Mouse (Mus musculus) kidney, postnatal 25 days (tissue): ENCODE measurements around the gene Son.

Source experiments
- DNase-seq, 2 experiments: peaks; one replicate each; pipeline ENCODE4 v3.0.0; 2021; ENCODE audit warnings: mixed read lengths in 2 of 2

Gene Son

DNA sequence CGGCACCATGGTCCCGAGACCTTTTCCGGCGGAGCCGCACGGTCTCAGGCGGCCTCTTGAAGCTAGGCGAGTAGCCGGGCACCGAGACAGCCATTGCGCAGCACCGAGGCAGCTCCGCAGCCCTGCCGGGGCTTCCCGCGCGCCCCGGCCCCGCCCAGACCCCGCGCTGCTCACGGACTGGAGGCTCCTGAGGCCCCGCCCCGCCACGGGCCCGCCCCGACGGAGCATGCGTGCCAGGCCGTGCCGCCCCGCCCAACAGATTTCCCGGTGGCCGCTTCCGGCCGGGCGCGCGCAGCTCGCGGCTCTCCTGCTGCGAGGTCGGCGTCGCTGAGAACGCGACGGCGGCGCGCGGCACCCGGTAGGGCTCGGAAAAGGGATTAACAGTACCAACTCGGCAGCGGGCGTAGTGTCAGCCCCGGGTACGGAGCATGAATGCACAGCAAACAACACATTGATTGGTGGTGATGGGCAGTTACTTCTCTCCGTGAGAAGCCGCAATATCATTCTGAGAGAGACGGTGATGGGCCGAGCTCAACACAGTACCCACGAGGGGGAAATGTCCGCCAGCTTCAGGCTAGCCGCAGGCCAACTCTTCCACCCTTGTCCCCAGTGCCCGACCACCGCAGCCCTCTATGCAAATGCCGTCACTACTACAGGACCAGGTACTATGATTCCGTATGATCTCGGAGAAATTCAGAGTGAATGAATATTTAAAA, 41.5 kb downstream of the Son start, which contains the start of gene Donson:
Gene Donson, minus strand, starts transcription at position 152 of the 716 bp plus-strand sequence.
- peak; percentile 96 to 97 for DNase-seq

DNA sequence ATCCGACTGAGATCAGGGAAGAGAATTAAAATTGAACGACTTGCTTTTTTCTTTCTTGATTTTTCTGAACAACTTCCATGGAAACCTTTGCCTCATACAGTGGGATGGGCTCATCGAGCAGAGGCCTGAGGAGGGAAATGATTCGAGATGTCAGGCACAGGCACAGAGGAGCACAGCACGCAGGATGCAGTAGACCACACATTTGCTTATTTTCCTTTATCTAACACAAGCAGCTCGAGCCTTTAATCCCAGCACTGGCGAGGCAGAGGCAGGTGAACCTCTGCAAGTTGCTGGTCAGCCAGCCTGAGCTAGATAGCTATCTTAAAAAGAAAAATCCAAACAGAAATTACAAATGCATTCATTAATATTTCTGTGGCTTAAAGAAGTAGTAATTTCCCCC, 42.5 kb downstream of the Son start:
- no peak for DNase-seq

DNA sequence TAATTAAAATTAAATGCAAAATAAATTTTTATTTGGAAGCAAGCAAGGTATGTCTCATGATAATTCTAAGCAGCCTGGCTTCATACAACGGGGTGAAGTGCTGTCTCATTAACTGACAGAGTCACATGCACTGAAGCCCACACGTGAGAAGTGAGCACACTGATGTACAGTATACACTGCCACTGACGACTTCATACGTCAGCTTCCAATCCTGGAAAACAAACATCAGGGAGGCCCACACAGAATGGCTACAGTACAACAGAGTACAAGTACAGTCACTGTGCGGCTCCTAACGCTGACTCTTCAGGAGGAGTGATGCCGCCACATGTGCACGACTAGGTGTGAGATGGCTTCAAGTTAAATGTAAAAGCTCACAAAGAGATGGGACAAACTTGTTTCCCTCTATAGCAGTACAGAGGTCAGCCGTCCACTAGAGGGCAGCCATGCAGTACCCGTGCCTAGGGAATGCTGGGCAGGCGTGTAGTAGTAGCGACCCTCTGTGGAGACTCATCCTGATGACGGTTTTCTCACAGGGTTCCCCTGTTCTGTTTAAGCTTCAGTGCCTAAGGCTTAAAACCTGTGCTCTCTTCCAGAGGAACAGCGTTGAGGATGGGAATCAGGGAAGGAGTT, 47.3 kb downstream of the Son start:
- peak; percentile 83 to 88 for DNase-seq

DNA sequence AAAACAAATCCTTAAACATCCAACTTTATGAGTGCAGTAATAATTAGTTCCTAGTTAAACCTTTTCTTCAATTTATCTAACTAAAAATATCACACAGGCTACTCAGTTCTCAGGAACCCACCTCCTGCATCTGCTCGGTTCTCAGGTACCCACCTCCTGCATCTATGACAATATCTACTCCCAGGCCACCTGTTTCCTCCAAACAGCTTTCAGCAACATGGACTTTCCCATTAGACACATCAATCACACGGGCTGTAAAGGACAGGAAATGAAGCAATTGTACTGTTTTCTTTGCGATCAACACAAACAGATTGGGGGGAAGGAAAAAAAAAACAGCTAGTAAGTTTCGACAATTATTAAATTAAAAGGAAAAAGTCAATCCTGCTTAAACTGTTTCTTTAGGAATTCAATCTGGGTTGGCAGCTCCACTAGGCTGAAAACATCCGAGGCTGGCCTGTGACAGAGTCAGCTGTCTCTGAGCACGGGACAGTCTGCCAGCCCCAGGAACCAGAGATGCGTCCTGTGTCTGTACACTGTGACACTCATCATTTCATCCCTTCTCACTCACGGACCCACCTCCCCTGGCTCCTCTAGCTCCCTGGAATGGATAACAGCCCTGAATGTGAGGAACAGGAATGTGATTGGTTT, 47.9 kb downstream of the Son start:
- DNase-seq, result no peak

DNA sequence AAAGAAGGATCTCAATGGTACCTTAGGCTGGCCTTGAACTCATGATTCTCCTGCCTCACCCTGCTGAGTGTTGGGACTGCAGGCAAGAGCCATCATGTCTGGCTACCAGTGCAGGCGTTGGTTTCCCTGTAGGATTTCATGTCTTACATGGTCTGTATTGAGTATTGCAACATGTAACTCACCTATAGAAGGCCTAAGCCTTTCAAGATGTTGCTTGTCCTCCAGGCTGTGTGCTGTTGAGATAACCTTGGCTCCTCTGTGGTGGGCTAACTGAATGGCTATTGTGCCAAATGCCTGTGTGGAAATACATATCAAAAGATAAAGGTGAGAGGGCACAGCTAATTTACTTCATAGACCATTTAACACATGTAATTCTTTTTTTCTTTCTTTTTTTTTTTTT, 51.7 kb downstream of the Son start:
- no peak for DNase-seq

DNA sequence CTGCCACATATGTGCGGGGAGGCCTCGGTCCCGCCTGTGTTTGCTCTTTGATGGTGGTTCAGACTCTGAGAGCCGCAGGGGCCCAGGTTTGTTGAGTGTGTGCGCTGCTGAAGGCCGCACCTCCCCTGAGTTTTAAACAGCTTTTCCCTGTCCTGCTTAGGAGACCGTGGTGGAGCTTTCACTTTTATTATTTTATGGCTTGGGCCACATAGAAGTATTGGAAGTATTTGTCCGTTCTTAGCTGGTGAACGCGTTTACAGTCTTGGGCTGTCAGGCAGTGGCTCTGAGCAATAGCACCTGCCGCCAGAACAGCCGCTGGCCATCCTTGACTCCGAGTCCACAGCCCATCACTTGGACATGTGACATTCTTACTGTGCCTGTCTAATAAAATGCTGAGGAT, 54.6 kb downstream of the Son start:
- no peak for DNase-seq

DNA sequence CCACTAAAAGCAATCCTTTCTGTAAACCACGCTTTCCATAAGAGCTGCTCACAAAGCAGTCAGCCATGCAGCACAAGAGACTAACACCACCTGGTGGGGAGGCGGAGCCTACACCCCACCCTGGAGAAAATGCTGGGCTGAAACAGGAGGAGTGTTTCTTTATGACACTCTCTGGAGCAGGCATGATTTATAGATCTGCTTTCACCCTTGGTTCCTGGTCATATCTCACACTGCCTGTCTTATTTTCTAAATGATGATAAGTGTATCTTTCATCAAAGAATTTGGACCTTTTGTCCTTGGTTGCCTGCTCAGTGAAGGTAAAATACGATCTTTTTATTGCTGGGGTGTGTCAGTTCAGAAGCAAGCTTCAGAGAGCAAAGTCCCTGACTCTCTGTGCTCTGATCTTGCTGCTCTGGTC, 55.5 kb downstream of the Son start:
- DNase-seq, result no peak

DNA sequence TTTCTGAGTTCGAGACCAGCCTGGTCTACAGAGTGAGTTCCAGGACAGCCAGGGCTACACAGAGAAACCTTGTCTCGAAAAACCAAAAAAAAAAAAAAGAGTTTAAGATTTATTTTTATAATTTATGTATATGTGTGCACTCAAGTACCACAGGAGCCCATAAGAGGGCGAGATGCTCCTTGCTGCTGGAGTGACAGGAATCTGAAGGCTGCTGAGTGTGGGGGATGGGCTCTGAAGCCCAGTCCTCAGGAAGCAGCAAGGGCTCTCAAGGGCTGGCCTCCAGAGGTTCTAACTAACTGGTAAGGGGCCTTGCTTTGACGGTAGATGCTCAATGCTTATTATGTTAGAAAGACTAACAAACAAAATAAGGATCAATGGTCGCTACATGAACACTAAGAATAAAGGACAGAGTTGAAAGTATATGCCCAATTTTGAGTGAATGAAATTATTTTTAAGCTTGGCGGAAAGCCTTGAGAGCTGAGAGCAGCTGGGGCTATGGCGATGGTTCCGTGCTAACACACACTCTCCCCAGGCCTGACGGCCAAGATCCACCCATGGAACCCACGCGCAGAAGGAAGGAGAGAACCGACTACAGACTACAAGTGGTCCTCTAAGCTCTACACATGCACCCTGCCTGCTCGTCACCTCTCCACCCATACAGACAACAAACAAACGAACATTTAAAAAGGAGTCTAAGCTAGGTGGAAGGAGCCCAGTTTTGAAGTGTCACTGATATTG, 57.5 kb downstream of the Son start:
- no peak for DNase-seq

DNA sequence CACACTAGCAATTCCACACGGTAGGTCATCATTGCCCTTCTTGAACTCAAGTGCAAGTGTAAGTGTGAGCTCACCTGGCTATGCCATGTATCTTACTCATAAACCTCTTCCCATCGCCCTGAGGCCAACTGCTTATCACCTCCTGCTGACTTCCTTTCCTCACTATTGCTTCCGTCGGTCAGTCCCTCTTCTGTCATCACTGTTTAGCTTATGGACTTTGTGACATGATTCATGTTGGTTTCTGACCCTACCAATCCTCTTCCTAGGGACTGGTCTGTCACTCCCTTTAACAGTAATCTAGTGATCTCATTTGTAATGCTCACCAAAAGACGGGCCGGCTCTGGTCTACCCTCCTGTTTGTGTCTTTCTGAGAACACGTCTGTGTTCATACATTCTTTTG, 62.9 kb downstream of the Son start:
- DNase-seq, result no peak

DNA sequence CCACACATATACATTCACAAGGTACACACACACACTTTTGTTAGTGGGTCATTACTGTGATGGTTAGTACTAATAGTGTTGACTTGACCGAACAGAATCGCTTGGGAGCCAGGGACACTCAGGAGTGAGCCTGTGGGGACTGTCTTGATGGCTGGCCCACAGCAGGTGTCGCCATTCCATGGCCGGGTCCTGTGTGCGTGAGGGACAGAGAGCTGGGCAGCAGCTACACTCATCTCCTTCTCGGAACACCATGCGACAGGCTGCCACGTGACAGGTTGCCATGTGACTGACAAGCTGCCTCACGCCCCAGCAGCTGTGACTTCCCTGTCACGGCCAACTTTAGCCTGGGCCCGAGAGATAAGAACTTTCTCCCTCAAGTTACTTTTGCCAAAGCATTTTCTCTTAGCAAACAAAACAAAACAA, 69.6 kb downstream of the Son start:
- no peak for DNase-seq

DNA sequence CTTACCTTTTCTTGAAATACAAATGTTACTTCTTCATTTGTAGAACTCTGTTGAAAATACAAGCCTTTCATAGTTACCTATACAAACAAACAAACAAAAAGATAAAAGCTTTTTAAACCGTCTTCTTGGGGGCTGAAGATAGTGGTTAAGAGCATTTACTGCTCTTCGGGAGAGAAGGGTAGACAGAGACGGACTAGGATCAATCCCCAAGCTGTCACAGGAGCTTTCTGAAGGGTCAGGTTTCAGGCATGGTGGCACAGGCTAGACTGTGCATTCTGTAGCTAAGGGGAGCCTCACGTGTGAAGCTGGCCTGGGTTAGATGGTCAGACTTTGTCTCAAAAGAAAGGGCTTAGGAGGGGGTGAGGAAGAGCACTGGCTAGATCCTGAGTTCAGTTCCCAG, 70.1 kb downstream of the Son start:
- no peak for DNase-seq

DNA sequence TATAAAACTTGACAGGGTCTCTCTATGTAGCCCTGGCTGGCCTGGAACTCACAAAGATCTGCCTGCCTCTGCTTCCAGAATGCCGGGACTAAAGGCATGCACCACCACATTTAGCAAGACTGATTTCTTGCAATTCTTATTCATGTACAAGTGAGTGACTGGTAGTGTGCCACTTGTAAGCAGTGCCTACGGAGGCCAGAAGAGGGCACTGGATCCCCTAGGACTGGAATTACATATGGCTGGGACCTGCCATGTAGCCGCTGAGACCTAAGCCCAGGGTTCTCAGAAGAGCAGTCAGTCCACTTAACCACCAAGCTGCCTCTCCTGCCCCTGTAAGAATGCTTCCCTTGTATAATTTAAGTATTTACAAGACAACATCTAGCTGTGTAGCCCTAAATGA, 76.9 kb downstream of the Son start:
- DNase-seq, result peak; percentile 58 to 73

DNA sequence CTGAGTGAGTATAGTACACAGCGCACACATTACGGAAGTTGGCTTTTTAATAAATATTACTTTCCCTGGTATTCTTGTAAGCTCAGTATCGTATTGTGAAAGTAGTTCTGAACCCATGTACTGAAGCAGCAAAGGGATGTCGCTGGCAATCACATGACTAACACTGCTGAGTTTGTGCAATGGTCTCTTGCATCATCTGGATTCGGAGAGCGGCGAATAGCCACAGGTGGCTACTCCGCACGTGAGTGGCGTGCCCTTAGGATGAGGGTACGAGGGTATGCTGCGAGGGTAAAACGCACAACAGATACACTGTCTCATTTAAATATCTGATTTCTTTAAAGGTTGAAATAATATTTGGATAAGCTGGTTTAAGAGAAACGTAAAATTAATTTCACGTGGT, 80.1 kb downstream of the Son start:
- no peak for DNase-seq

DNA sequence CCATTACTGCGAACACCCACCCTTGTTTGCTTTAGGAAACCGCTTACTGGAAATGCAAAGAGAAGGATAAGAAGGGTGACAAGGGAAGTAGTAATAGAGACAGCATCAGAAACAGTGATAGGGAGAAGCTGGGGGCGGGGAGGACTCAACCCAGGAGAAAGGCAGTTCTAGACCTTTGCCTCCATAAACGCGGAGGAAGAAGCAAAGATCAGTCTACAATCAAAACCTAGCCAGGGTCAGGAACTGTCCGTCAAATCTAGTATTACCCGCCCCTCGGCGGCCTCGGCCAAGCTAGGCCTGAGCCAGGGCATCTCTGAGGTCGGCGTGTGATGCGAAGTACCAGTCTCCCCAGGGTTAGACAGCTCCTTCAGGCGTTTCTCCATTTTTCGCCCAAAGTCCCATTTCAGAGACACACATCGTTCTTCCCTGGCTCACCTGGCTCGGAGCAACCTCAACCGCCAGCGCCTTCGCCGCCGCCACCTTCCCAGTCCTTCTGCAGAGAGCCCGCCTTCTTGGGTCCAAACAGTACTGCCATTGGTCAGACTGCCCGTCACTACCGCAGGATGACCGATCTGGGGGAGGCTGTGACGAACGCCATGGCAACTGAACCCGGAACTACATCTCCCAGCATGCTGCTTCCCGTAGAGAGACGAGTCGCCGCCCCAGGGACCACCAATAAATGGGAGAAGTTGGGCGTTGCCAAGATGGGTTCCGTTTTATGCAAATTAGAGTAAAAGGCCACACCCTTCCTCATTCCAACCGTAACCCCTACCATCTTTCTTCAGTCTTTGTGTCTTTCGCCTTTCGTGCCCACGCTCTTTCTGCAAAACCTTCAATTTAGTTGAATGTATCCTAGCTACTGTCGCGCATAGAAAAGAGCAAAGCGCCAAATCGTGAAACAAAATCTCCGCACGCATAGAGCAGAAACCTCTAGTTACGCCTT, 81.1 kb downstream of the Son start, which contains the start of gene Cryzl1:
Gene Cryzl1, minus strand, starts transcription at position 853 of the 943 bp plus-strand sequence.
- DNase-seq, result peak; percentile 99 to 100
